Mouse (Mus musculus): ENCODE data around the gene BC049730.

- TF ChIP-seq CTCF (IDR thresholded peaks at IDR 0.05; ENCODE audit: low read depth, low read length) = no peak
- TF ChIP-seq POLR2A (IDR thresholded peaks at IDR 0.05; ENCODE audit: extremely low read depth, insufficient read depth, low read length) = no peak
These were observed 44.7 kb upstream of the BC049730 start for GRCm38 (mm10) chr7:24664301-24664700.

Measured in liver, adult 2 months (tissue).